15 mouse cellular contexts compared by ENCODE assay signal in the genomic region with DNA sequence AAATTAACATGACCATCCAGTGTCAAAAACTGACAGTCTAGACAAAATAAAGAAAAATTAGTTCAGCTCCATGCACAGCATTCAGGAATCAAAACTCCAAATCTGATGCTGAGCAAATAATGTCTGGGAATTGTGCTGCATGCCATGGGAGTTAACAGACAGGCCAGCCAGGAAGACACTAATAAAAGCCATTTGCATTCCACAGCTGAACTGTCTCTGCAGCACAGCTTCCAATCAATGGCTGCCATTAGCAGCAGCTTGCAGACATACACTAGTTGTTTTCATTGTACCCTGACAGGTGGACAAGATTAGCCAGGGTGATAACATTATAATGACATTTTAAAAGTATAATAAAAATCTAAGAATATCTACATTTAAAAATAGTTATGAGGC.
DNase-seq lines count a peak whose midpoint lies in the region; ATAC-seq and TF ChIP-seq lines count a peak whose summit lies in the region.
"Had no signal": no experiment of that assay in that cellular context is flagged by ENCODE, and none has a peak within 500 bp of the region (broad histone marks: within the 10 kb centered on the region; RNA-seq: fewer than 3 reads in every experiment).

No protein-coding gene starts in this region.

- no peaks in the 10 kb centered on the region for H3K9me3 ChIP-seq in intestine, embryonic 15.5 days
- H3K9me3 ChIP-seq in intestine, postnatal 0 days (ENCODE audit: control insufficient read depth), result no peaks in the 10 kb centered on the region
- no peaks in the 10 kb centered on the region for H3K9me3 ChIP-seq in embryonic facial prominence, embryonic 14.5 days (ENCODE audit: control insufficient read depth, low read length)
- no peaks in the 10 kb centered on the region for H3K9me3 ChIP-seq in hindbrain, embryonic 16.5 days (ENCODE audit: control insufficient read depth, low read length)
- no peaks in the 10 kb centered on the region for H3K9me3 ChIP-seq in neural tube, embryonic 14.5 days (ENCODE audit: control insufficient read depth, low read length)
- H3K9me3 ChIP-seq: heart, embryonic 15.5 days; kidney, embryonic 15.5 days; liver, embryonic 13.5 days had no signal

- H3K27ac ChIP-seq in intestine, embryonic 15.5 days, result no peak overlapping the region
- H3K27ac ChIP-seq in intestine, postnatal 0 days (ENCODE audit: low read depth, low read length), result no peak overlapping the region
- no peak overlapping the region for H3K27ac ChIP-seq in embryonic facial prominence, embryonic 14.5 days (replicated peaks; ENCODE audit: low read depth, low read length)
- no peak overlapping the region for H3K27ac ChIP-seq in hindbrain, embryonic 16.5 days (ENCODE audit: low read depth, low read length)
- no peak overlapping the region for H3K27ac ChIP-seq in neural tube, embryonic 14.5 days (ENCODE audit: low read depth, low read length)
- H3K27ac ChIP-seq: heart, embryonic 15.5 days; kidney, embryonic 15.5 days; liver, embryonic 13.5 days had no signal

- H3K4me2 ChIP-seq in intestine, embryonic 15.5 days (replicated peaks), result no peak overlapping the region
- H3K4me2 ChIP-seq in intestine, postnatal 0 days (replicated peaks; ENCODE audit: low read depth), result no peak overlapping the region
- no peak overlapping the region for H3K4me2 ChIP-seq in embryonic facial prominence, embryonic 14.5 days (ENCODE audit: low read depth, low read length)
- H3K4me2 ChIP-seq in hindbrain, embryonic 16.5 days (ENCODE audit: low read length), result no peak overlapping the region
- H3K4me2 ChIP-seq in neural tube, embryonic 14.5 days (ENCODE audit: low read depth, low read length), result no peak overlapping the region
- H3K4me2 ChIP-seq: heart, embryonic 15.5 days; kidney, embryonic 15.5 days; liver, embryonic 13.5 days had no signal

- no peak for TF ChIP-seq CTCF in intestine, postnatal 0 days (IDR thresholded peaks at IDR 0.05; ENCODE audit: low read depth)

- H3K36me3 ChIP-seq in intestine, embryonic 15.5 days, result no peaks in the 10 kb centered on the region
- H3K36me3 ChIP-seq in intestine, postnatal 0 days (ENCODE audit: control insufficient read depth, insufficient read depth), result no peaks in the 10 kb centered on the region
- H3K36me3 ChIP-seq in embryonic facial prominence, embryonic 14.5 days (ENCODE audit: control insufficient read depth, insufficient read depth, low read length), result no peaks in the 10 kb centered on the region
- no peaks in the 10 kb centered on the region for H3K36me3 ChIP-seq in hindbrain, embryonic 16.5 days (ENCODE audit: control insufficient read depth, insufficient read depth, low read length)
- H3K36me3 ChIP-seq in neural tube, embryonic 14.5 days (ENCODE audit: control insufficient read depth, insufficient read depth, low read length), result no peaks in the 10 kb centered on the region
- H3K36me3 ChIP-seq: heart, embryonic 15.5 days; kidney, embryonic 15.5 days; liver, embryonic 13.5 days had no signal

- no peak overlapping the region for H3K4me3 ChIP-seq in intestine, embryonic 15.5 days (replicated peaks)
- H3K4me3 ChIP-seq in intestine, postnatal 0 days (ENCODE audit: low read depth, low read length), result no peak overlapping the region
- no peak overlapping the region for H3K4me3 ChIP-seq in embryonic facial prominence, embryonic 14.5 days (ENCODE audit: low read depth, low read length)
- H3K4me3 ChIP-seq in hindbrain, embryonic 16.5 days (ENCODE audit: low read length), result no peak overlapping the region
- no peak overlapping the region for H3K4me3 ChIP-seq in neural tube, embryonic 14.5 days (ENCODE audit: low read depth, low read length)
- H3K4me3 ChIP-seq: heart, embryonic 15.5 days; kidney, embryonic 15.5 days; liver, embryonic 13.5 days had no signal

- H3K9ac ChIP-seq in intestine, embryonic 15.5 days, result no peak overlapping the region
- H3K9ac ChIP-seq in intestine, postnatal 0 days (ENCODE audit: low read depth, low read length), result no peak overlapping the region
- H3K9ac ChIP-seq in embryonic facial prominence, embryonic 14.5 days (ENCODE audit: low read depth, low read length), result no peak overlapping the region
- H3K9ac ChIP-seq in hindbrain, embryonic 16.5 days (ENCODE audit: low read depth, low read length), result no peak overlapping the region
- no peak overlapping the region for H3K9ac ChIP-seq in neural tube, embryonic 14.5 days (replicated peaks; ENCODE audit: low read depth, low read length)
- H3K9ac ChIP-seq: heart, embryonic 15.5 days; kidney, embryonic 15.5 days; liver, embryonic 13.5 days had no signal

- H3K4me1 ChIP-seq in intestine, embryonic 15.5 days (replicated peaks), result no peaks in the 10 kb centered on the region
- no peaks in the 10 kb centered on the region for H3K4me1 ChIP-seq in intestine, postnatal 0 days (replicated peaks; ENCODE audit: control insufficient read depth, insufficient read depth, low read length)
- H3K4me1 ChIP-seq in embryonic facial prominence, embryonic 14.5 days (ENCODE audit: control insufficient read depth, insufficient read depth, low read length), result 0 out of 2 replicates have a peak, but pooled peaks cover 3% of the 10 kb centered on the region
- H3K4me1 ChIP-seq in hindbrain, embryonic 16.5 days (ENCODE audit: control insufficient read depth, insufficient read depth, low read depth, low read length), result no peaks in the 10 kb centered on the region; the same call in 1 of the 2 replicates
- 0 out of 2 replicates have a peak, but pooled peaks cover 2% of the 10 kb centered on the region for H3K4me1 ChIP-seq in neural tube, embryonic 14.5 days (ENCODE audit: control insufficient read depth, insufficient read depth, low read length)
- H3K4me1 ChIP-seq: heart, embryonic 15.5 days; kidney, embryonic 15.5 days; liver, embryonic 13.5 days had no signal

- peak; percentile 66 for ATAC-seq in intestine, embryonic 15.5 days
- no peak for ATAC-seq in intestine, postnatal 0 days
- ATAC-seq in embryonic facial prominence, embryonic 14.5 days (ENCODE audit: low read depth), result no peak; the same call in 1 of the 2 replicates
- peak; percentile 73 for ATAC-seq in hindbrain, embryonic 16.5 days
- peak; percentile 86 for ATAC-seq in neural tube, embryonic 14.5 days (ENCODE audit: low read depth)
- ATAC-seq in granulocyte monocyte progenitor cell, adult 5-6 weeks (replicated peaks; ENCODE audit: poor library complexity, severe bottlenecking), result no peak

- no peaks in the 10 kb centered on the region for H3K27me3 ChIP-seq in intestine, embryonic 15.5 days (replicated peaks)
- H3K27me3 ChIP-seq in intestine, postnatal 0 days (replicated peaks; ENCODE audit: control insufficient read depth, insufficient read depth, low read length), result no peaks in the 10 kb centered on the region
- H3K27me3 ChIP-seq in embryonic facial prominence, embryonic 14.5 days (replicated peaks; ENCODE audit: control insufficient read depth, insufficient read depth, low read length), result no peaks in the 10 kb centered on the region
- H3K27me3 ChIP-seq in hindbrain, embryonic 16.5 days (replicated peaks; ENCODE audit: control insufficient read depth, insufficient read depth, low read length), result no peaks in the 10 kb centered on the region
- H3K27me3 ChIP-seq in neural tube, embryonic 14.5 days (ENCODE audit: control insufficient read depth, insufficient read depth, low read length), result no peaks in the 10 kb centered on the region
- H3K27me3 ChIP-seq: heart, embryonic 15.5 days; kidney, embryonic 15.5 days; liver, embryonic 13.5 days had no signal

- peak; percentile 53 for DNase-seq in embryonic facial prominence, embryonic 14.5 days (ENCODE audit: low spot score)
- DNase-seq in spleen, adult 12 weeks (ENCODE audit: low spot score), result no peak
- no peak for DNase-seq in right cerebral cortex, adult 2 months (ENCODE audit: low spot score in 2 of 2)
- DNase-seq: adrenal gland, postnatal 14 days; gastrocnemius, postnatal 10 days; liver, embryonic 13.5 days; lung, postnatal 36 days; spleen, adult 18-20 months had no signal

Comparison
In these comparisons a context has a peak if more than half of its experiments do, and no peak if none do; other contexts are left out.
1. ATAC-seq: peak in intestine, embryonic 15.5 days (single experiment), hindbrain, embryonic 16.5 days (single experiment) and neural tube, embryonic 14.5 days (single experiment); none in intestine, postnatal 0 days (single experiment), embryonic facial prominence, embryonic 14.5 days (single experiment) and granulocyte monocyte progenitor cell, adult 5-6 weeks (single experiment).